Mouse (Mus musculus) mesoderm, embryonic 11.5 days (tissue): ENCODE data around the gene Arxes2.

Experiments
- DNase-seq: peaks from one replicate; pipeline ENCODE4 v3.0.0-alpha.2; 2012; ENCODE audit warnings: low read depth, low spot score

Arxes2 gene

DNA sequence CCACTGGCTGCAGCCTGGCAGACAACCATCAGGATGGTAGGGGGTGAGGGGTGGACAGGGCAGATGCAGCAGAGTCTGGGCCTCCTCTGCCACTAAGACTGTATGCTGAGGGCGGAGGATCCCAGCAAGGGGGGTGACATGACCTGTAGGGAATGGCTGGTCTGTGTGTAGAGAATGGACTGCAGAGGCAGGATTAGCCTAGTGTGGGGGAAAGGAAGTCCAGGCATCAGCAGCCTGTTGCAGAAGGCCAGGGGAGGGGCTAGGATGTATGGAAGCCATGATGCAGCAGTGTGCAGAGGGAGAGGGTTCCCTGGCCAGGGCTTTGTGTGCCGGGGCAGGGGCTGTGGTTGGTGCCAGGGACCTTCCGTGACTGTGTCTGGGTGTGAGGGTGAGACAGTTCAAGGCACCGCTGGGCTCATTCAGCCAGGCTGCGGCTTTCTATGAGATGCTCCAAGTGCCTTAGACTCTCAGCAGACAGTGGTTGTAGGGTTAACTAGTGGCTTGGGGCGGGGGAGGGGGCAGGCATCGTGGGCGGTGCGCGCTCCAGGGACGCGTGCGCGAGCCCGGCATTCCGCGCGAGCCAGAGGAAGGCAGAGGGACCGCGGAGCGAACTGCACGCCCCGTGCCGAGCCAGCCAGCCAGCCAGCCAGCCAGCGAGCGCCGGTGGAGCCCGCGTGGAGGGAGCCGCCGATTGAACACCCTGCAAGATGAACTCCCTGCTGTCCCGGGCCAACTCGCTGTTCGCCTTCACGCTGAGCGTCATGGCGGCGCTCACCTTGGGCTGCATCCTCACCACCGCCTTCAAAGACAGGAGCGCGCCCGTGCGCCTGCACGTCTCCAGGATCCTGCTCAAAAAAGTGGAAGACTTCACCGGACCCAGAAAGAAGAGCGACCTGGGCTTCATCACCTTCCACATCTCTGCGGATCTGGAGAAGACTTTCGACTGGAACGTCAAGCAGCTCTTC, 39.5 kb downstream of the Arxes2 start, which contains the start of gene Arxes1:
TSS of gene Arxes1 (plus strand) at position 569 of the 965 bp plus-strand sequence.
- peak; percentile 8 for DNase-seq

GRCm38 (mm10) chrX:136043726-136044125, 50.1 kb downstream of the Arxes2 start:
- no peak for DNase-seq
